Mouse (Mus musculus): ENCODE measurements around the gene Tlx2. TPM values are rescaled to one million over a fixed set of nuclear protein-coding genes. Genes with fewer than 3 reads are reported as not detected.

Gene Tlx2
- polyA plus RNA-seq, 1 experiment: not detected

DNA sequence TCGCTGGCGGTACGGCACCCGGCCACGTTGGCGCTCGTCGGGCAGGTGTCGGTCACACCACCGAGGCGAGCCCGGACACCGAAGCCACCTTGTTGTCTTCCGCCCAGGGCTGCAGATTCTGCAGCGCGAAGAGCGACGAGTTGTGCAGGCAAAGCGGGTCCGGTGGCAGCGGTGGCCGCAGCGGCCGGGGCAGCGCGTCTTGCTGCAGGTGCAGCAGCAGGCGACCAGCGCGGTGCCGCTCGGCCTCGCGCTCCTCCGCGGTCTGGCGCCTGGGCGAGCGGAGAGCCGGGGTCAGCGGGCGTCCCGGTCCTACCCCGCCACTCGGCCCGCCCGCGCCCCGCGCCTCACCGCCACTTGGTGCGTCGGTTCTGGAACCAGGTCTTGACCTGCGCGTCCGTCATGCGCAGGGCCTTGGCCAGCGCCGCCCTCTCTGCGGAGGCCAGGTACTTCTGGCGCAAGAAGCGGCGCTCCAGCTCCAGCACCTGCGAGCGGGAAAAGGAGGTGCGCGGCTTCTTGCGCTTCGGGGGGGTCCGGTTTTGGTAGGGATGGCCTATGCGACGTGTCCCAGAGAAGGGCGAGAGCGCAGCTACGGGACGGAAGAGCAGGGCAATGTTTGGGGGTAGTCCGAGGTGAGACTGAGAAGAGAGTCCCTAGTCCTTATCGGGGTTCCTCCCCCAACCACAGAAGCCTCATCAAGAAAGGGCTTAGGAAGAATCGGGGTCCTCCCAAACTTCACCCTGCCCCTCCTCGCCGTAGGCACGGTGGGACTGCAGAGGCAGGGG, 1.2 kb downstream of the Tlx2 start:
- Histone ChIP-seq H3K4me1 (ENCODE audit: control insufficient read depth, insufficient read depth, low read length) (peaks cover 8% of the 10 kb centered on the region), H3K27ac (ENCODE audit: insufficient read depth, low read depth, low read length) (no peak overlapping the region), H3K4me3 (ENCODE audit: insufficient read depth, low read depth, low read length) (no peak overlapping the region)
- WGBS: 1% methylated on average over 81 of the region's 81 CpGs
- no peak for TF ChIP-seq CTCF (IDR thresholded peaks at IDR 0.05; ENCODE audit: insufficient read depth, low read depth, low read length)
- TF ChIP-seq POLR2A (IDR thresholded peaks at IDR 0.05; ENCODE audit: insufficient read depth, low read depth, low read length): no peak

DNA sequence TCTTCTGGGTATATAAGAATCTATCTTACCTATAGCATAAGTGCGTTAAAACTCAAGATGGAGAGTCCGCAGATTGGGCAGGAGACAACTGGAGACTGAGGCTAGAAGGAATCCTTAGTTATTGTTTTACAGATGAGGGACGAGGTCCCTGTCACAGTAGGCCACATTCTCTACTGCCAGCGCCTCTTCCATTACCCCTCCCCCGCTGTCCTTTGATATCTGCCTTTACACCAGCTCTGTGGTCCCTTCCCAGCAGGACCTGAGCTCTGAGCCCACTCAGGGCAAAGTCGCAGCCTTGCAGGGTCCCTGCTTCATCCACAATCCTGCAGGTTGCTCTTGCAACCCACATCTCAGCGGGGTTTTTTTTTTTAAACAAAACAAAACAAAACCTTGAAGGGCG, 1.9 kb downstream of the Tlx2 start:
- Histone ChIP-seq H3K4me3 (ENCODE audit: insufficient read depth, low read depth, low read length) (no peak overlapping the region), H3K4me1 (ENCODE audit: control insufficient read depth, insufficient read depth, low read length) (peaks cover 8% of the 10 kb centered on the region), H3K27ac (ENCODE audit: insufficient read depth, low read depth, low read length) (no peak overlapping the region)
- WGBS: 11% methylated on average over 8 of the region's 8 CpGs
- TF ChIP-seq CTCF (IDR thresholded peaks at IDR 0.05; ENCODE audit: insufficient read depth, low read depth, low read length) (no peak), POLR2A (IDR thresholded peaks at IDR 0.05; ENCODE audit: insufficient read depth, low read depth, low read length) (no peak)

DNA sequence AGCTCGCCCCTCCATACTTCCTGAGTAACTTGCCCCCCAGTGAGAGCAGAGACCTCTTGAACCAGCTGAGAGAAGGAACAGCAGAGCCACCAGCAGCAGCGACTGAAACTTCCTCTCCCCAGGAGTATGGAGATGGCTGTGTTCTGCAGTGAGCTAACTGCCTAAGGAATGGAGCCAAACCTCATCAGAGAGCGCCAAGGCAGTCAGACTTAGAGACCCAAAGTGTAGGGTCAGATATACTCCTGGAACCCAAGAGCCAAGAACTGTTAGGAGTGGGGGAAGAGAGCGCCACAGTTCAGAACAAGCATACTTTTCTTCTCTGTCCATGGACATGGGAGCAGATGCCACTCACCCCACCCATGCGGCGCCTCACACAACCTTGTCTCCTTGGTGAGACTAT, 3.7 kb downstream of the Tlx2 start:
- Histone ChIP-seq H3K27ac (ENCODE audit: insufficient read depth, low read depth, low read length) (no peak overlapping the region), H3K4me3 (ENCODE audit: insufficient read depth, low read depth, low read length) (no peak overlapping the region), H3K4me1 (ENCODE audit: control insufficient read depth, insufficient read depth, low read length) (peaks cover 8% of the 10 kb centered on the region)
- WGBS: 33% methylated on average over 6 of the region's 6 CpGs
- no peak for TF ChIP-seq CTCF (IDR thresholded peaks at IDR 0.05; ENCODE audit: insufficient read depth, low read depth, low read length)
- no peak for TF ChIP-seq POLR2A (IDR thresholded peaks at IDR 0.05; ENCODE audit: insufficient read depth, low read depth, low read length)

DNA sequence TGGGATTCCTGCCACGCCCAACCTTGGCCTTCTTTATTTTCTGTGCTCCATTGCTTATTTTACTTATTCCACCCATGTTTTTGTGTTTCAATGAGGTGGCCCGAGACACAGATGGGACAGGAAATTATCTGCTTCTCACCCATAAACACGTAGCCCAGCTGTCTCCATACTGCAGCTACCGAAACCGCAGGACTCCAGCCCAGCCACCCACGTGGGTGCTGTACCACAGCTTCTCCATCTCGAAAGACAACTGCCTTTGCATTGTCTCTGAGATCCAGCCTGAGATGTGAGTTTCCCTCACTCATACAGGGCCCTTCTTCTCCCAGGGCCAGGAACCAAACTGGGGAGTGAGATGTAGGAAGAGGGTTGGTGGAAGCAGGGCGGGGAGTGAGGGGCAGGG, 4.1 kb downstream of the Tlx2 start:
- Histone ChIP-seq H3K4me1 (ENCODE audit: control insufficient read depth, insufficient read depth, low read length) (peaks cover 8% of the 10 kb centered on the region), H3K4me3 (ENCODE audit: insufficient read depth, low read depth, low read length) (no peak overlapping the region), H3K27ac (ENCODE audit: insufficient read depth, low read depth, low read length) (no peak overlapping the region)
- 34% methylated on average over 8 of the region's 8 CpGs for WGBS
- no peak for TF ChIP-seq CTCF (IDR thresholded peaks at IDR 0.05; ENCODE audit: insufficient read depth, low read depth, low read length)
- TF ChIP-seq POLR2A (IDR thresholded peaks at IDR 0.05; ENCODE audit: insufficient read depth, low read depth, low read length): no peak

DNA sequence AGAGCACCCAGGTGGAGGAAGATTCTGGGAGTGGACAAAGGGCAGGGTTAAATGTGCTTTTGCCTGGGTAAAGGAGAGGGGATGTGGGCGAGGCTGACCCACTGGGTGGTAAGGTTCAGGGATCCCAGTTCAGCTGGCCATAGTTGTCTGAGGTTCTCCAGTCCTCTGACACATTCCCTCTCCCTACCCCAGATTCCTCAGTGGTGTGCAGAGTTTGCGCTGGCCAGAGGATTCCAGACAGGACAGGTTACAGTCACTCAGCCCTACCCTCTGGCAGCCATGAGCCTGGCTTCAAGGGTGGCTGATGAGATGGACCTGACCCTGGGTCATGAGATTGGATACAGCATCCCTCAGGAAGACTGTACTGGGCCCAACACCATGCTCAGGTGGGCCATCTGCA, 11.4 kb downstream of the Tlx2 start:
- Histone ChIP-seq H3K4me3 (ENCODE audit: insufficient read depth, low read depth, low read length) (no peak overlapping the region), H3K27ac (ENCODE audit: insufficient read depth, low read depth, low read length) (no peak overlapping the region), H3K4me1 (ENCODE audit: control insufficient read depth, insufficient read depth, low read length) (peaks cover 10% of the 10 kb centered on the region)
- WGBS: 82% methylated on average over 2 of the region's 2 CpGs
- TF ChIP-seq CTCF (IDR thresholded peaks at IDR 0.05; ENCODE audit: insufficient read depth, low read depth, low read length) (no peak), POLR2A (IDR thresholded peaks at IDR 0.05; ENCODE audit: insufficient read depth, low read depth, low read length) (no peak)

DNA sequence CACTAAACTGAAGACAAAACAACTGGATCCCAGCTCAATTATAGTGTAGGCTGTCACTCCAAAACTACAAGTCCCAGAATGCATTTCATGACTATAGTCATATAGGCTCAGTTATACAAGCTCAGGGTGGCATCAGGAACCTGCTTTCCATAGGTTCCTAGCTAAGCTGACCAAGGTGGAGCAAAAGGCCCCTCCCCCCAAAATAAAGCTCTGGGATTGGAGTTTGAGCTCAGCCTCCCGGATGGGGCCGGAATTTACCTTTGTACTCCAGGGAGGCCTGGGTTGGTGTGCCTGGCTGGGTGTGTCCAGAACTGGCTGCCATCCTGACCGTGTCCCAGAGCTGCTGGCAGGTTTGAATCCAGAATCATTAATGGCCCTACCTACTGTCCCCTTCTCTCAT, 12.3 kb downstream of the Tlx2 start, which contains the start of gene Dqx1:
Gene Dqx1 (plus strand): TSS at position 55 of the 400 bp plus-strand sequence.
- TF ChIP-seq POLR2A (IDR thresholded peaks at IDR 0.05; ENCODE audit: insufficient read depth, low read depth, low read length) (no peak), CTCF (IDR thresholded peaks at IDR 0.05; ENCODE audit: insufficient read depth, low read depth, low read length) (no peak)
- no peak within 1 kb of the TSS for H3K4me3 ChIP-seq (ENCODE audit: insufficient read depth, low read depth, low read length)
- H3K27ac ChIP-seq (ENCODE audit: insufficient read depth, low read depth, low read length): no peak within 1 kb of the TSS
- 47% methylated on average over 3 of the region's 3 CpGs for WGBS
- peaks cover 18% of the 10 kb centered on the region for H3K4me1 ChIP-seq (ENCODE audit: control insufficient read depth, insufficient read depth, low read length)

DNA sequence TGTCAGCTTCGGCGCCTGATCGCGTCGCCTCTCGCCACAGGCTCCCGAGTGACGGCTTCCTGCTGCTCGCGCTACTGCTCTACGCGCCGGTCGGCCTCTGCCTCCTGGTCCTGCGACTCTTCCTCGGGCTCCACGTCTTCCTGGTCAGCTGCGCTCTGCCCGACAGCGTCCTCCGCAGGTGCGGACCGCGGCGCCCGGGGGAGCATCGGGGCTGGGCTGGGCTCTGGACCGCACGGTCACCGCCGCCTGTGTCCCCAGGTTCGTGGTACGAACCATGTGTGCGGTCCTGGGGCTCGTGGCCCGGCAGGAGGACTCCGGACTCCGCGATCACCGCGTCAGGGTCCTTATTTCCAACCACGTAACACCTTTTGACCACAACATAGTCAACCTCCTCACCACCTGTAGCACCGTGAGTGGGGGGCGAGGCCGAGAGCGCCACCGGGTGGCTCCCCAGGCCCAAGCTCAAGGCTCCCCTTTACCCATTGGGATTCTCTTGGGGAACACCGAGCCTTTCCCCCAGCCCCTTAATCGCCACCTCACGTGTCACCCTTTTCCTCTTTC, 15.1 kb downstream of the Tlx2 start, which contains the start of gene Htra2:
Gene Htra2 (minus strand): TSS at position 403 of the 561 bp plus-strand sequence.
- Histone ChIP-seq H3K27ac (ENCODE audit: insufficient read depth, low read depth, low read length) (peak within 1 kb of the TSS; percentile 63), H3K4me3 (ENCODE audit: insufficient read depth, low read depth, low read length) (peak within 1 kb of the TSS; percentile 82), H3K4me1 (ENCODE audit: control insufficient read depth, insufficient read depth, low read length) (peaks cover 20% of the 10 kb centered on the region)
- under 1% methylated on average over 50 of the region's 50 CpGs for WGBS
- TF ChIP-seq CTCF (IDR thresholded peaks at IDR 0.05; ENCODE audit: insufficient read depth, low read depth, low read length) (peak; percentile 15; the same call in 1 of the 2 replicates), POLR2A (IDR thresholded peaks at IDR 0.05; ENCODE audit: insufficient read depth, low read depth, low read length) (no peak)

DNA sequence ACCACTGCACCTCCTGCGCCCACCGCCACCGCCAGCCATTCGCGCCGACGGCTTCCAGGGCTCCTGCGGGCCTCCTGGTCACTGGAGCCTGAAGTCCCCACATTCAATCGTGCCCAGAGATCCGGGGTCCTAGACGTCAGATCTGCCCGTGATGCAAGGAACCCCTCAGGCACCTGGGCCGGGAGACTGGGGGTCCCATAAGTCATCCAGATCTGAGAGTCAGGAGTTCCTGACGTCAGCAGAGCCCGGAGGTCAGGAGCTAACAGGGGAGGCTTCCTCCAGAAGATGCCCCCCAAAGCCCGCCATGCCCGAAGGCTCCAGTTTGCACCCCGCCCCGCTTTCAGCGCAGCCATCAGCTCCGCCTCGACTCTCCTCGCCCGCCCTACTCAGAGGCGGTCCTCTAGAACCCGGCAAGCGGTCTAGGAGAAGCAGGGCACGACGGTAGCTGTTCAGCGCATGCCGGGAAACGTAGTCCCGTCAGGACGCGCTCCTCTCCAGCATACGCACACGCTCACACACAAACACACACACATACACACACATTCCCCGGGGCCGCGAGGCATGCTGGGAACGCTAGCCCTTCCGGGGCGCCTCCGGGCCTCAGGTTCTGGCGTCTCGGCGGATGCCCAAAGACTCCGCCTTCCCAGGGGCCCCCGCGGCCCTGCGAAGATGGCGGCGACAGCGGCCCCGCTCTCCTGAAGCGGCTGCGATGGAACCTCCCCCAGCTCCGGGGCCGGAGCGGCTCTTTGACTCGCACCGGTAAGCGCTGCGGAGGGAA, 15.8 kb downstream of the Tlx2 start, which contains the start of gene Aup1:
Gene Aup1 (plus strand): TSS at position 448 of the 778 bp plus-strand sequence.
- H3K4me3 ChIP-seq (ENCODE audit: insufficient read depth, low read depth, low read length): peak within 1 kb of the TSS; percentile 82
- H3K4me1 ChIP-seq (ENCODE audit: control insufficient read depth, insufficient read depth, low read length): peaks cover 20% of the 10 kb centered on the region
- peak within 1 kb of the TSS; percentile 63 for H3K27ac ChIP-seq (ENCODE audit: insufficient read depth, low read depth, low read length)
- TF ChIP-seq CTCF (IDR thresholded peaks at IDR 0.05; ENCODE audit: insufficient read depth, low read depth, low read length) (no peak), POLR2A (IDR thresholded peaks at IDR 0.05; ENCODE audit: insufficient read depth, low read depth, low read length) (peak; percentile 64; the same call in 1 of the 2 replicates)
- WGBS: under 1% methylated on average over 64 of the region's 64 CpGs
